Mouse (Mus musculus): ENCODE results near the gene Hspa5. TPM values are rescaled to one million over a fixed set of nuclear protein-coding genes. Genes with fewer than 3 reads are reported as not detected.

The Hspa5 gene
- total and polyA plus RNA-seq, 3 experiments = 59.2 to 367 (median 127) TPM

DNA sequence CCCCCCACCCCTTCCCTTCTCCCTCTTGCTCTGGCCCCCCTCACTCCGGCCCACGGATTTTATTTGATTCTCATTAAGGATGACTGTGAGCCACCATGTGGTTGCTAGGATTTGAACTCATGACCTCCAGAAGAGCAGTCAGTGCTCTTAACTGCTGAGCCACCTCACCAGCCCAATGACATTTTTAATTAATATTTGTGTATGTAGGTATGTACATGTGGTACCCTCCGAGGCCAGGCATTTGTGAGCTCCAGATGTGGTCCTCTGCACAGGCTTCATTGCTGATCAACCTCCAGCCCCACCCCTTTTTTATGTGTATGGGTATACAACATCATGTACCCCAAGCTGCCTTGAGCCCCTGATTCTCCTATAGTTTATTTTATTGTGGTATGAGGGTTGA lies 32.0 kb downstream of the Hspa5 start:
- no peaks in the 10 kb centered on the region for H3K27me3 ChIP-seq (ENCODE audit: insufficient read depth, low read length)
- DNase-seq (ENCODE audit: low spot score) = no peak
- H3K4me1 ChIP-seq (ENCODE audit: insufficient read depth, low read depth, low read length) = peaks cover 63% of the 10 kb centered on the region
- peak overlapping the region; percentile 79 for H3K4me3 ChIP-seq (ENCODE audit: low read depth, low read length)
- H3K36me3 ChIP-seq (replicated peaks) = peaks cover 42% of the 10 kb centered on the region
- no peaks in the 10 kb centered on the region for H3K9me3 ChIP-seq (replicated peaks)
- TF ChIP-seq TAL1 (conservative IDR thresholded peaks at IDR 0.05; ENCODE audit: low read depth, low read length) (no peak), GATA1 (IDR thresholded peaks at IDR 0.05; ENCODE audit: borderline replicate concordance, low read length) (no peak), POLR2AphosphoS5 (IDR thresholded peaks at IDR 0.05; ENCODE audit: insufficient replicate concordance, low read depth, low read length) (no peak)
- ATAC-seq (ENCODE audit: extremely low read depth, insufficient number of reproducible peaks, low FRiP score, poor library complexity, severe bottlenecking) = no peak

- no peak for ATAC-seq (ENCODE audit: extremely low read depth, insufficient number of reproducible peaks, low FRiP score, poor library complexity, severe bottlenecking)
- Histone ChIP-seq H3K36me3 (replicated peaks) (peaks cover 45% of the 10 kb centered on the region), H3K4me1 (ENCODE audit: insufficient read depth, low read depth, low read length) (peaks cover 63% of the 10 kb centered on the region), H3K9me3 (replicated peaks) (no peaks in the 10 kb centered on the region), H3K4me3 (ENCODE audit: low read depth, low read length) (no peak overlapping the region; the same call in 1 of the 2 replicates), H3K27me3 (ENCODE audit: insufficient read depth, low read length) (no peaks in the 10 kb centered on the region)
- TF ChIP-seq TAL1 (conservative IDR thresholded peaks at IDR 0.05; ENCODE audit: low read depth, low read length) = no peak
- no peak for TF ChIP-seq GATA2 (IDR thresholded peaks at IDR 0.05; ENCODE audit: borderline replicate concordance, low read depth, low read length)
- TF ChIP-seq POLR2AphosphoS5 (IDR thresholded peaks at IDR 0.05; ENCODE audit: insufficient replicate concordance, low read depth, low read length) = no peak
- no peak for TF ChIP-seq GATA1 (IDR thresholded peaks at IDR 0.05; ENCODE audit: borderline replicate concordance, low read length)
- no peak for TF ChIP-seq CTCF (IDR thresholded peaks at IDR 0.05; ENCODE audit: low read depth, low read length)
- DNase-seq (ENCODE audit: low spot score) = no peak
Observed at GRCm38 (mm10) chr2:34804172-34804571, 32.4 kb downstream of the Hspa5 start.

- no peak for DNase-seq (ENCODE audit: low spot score)
- Histone ChIP-seq H3K36me3 (replicated peaks) (peaks cover 46% of the 10 kb centered on the region), H3K4me3 (ENCODE audit: low read depth, low read length) (no peak overlapping the region; the same call in 1 of the 2 replicates), H3K4me1 (ENCODE audit: insufficient read depth, low read depth, low read length) (peaks cover 70% of the 10 kb centered on the region), H3K9me3 (replicated peaks) (no peaks in the 10 kb centered on the region), H3K27me3 (ENCODE audit: insufficient read depth, low read length) (no peaks in the 10 kb centered on the region)
- ATAC-seq (ENCODE audit: extremely low read depth, insufficient number of reproducible peaks, low FRiP score, poor library complexity, severe bottlenecking) = no peak
- TF ChIP-seq TAL1 (conservative IDR thresholded peaks at IDR 0.05; ENCODE audit: low read depth, low read length) = peak; percentile 50; the same call in 1 of the 2 replicates
- TF ChIP-seq CTCF (IDR thresholded peaks at IDR 0.05; ENCODE audit: low read depth, low read length) = no peak
Observed at GRCm38 (mm10) chr2:34804815-34805214, 33.0 kb downstream of the Hspa5 start.

DNA sequence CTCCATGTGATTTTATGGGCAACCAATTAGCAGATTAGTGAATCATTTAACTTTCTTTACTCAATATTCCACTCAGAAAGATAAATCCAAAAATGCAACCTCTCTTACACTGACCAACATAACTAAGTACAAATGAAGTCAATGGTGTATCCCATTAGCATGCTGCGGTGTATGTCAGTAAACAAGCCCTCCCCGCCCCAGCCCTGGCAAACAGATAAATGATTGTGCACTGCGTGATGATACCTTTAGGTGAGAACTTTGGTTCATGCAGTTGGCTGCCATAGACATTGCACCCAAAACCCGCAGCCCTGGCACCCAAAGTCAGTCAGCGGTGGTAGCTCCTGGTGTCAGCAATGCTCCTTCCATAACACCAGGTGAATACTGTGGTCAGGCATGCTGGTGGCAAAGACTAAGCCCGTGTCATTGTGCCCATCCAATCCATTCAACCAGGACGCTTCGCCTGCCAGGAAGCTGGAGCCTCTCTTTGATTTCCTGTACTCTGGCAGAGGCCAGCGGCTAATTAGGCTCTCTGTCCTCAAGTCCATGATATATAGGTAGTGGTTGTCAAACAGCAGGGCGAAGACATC lies 33.7 kb downstream of the Hspa5 start:
- Histone ChIP-seq H3K4me3 (ENCODE audit: low read depth, low read length) (peak overlapping the region; percentile 54; the same call in 1 of the 2 replicates), H3K9me3 (replicated peaks) (no peaks in the 10 kb centered on the region), H3K27me3 (ENCODE audit: insufficient read depth, low read length) (no peaks in the 10 kb centered on the region), H3K36me3 (replicated peaks) (peaks cover 51% of the 10 kb centered on the region), H3K4me1 (ENCODE audit: insufficient read depth, low read depth, low read length) (peaks cover 72% of the 10 kb centered on the region)
- ATAC-seq (ENCODE audit: extremely low read depth, insufficient number of reproducible peaks, low FRiP score, poor library complexity, severe bottlenecking) = no peak
- no peak for TF ChIP-seq POLR2AphosphoS5 (IDR thresholded peaks at IDR 0.05; ENCODE audit: insufficient replicate concordance, low read depth, low read length)
- DNase-seq (ENCODE audit: low spot score) = no peak

GRCm38 (mm10) chr2:34808057-34808456 lies 36.3 kb downstream of the Hspa5 start:
- Histone ChIP-seq H3K9me3 (replicated peaks) (no peaks in the 10 kb centered on the region), H3K4me1 (ENCODE audit: insufficient read depth, low read depth, low read length) (peaks cover 86% of the 10 kb centered on the region), H3K4me3 (ENCODE audit: low read depth, low read length) (no peak overlapping the region; the same call in 1 of the 2 replicates), H3K27me3 (ENCODE audit: insufficient read depth, low read length) (no peaks in the 10 kb centered on the region), H3K36me3 (replicated peaks) (peaks cover 75% of the 10 kb centered on the region)
- TF ChIP-seq GATA1 (IDR thresholded peaks at IDR 0.05; ENCODE audit: borderline replicate concordance, low read length) = no peak
- peak; percentile 23; the same call in 1 of the 2 replicates for TF ChIP-seq TAL1 (conservative IDR thresholded peaks at IDR 0.05; ENCODE audit: low read depth, low read length)
- DNase-seq (ENCODE audit: low spot score) = no peak
- no peak for ATAC-seq (ENCODE audit: extremely low read depth, insufficient number of reproducible peaks, low FRiP score, poor library complexity, severe bottlenecking)

DNA sequence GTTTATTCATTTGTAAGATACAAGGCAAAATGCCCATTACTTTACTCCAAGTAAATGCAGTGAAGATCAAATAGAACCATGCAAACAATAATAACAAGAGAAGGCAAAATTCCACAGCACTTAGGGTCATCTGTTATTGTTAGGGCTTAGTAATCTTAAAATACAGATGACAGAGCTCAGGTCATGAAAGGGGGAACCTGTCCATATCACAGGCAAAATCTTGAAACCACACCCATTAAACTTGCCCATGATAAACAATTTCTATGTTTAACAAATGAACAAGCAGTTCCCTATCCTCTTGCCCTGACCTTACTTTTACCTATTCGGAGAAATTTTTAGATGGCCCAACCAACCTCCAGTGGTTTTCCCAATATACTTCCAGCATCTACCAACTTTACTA lies 37.8 kb downstream of the Hspa5 start:
- DNase-seq (ENCODE audit: low spot score) = no peak
- Histone ChIP-seq H3K4me1 (ENCODE audit: insufficient read depth, low read depth, low read length) (peaks cover 78% of the 10 kb centered on the region), H3K27me3 (ENCODE audit: insufficient read depth, low read length) (no peaks in the 10 kb centered on the region), H3K36me3 (replicated peaks) (peaks cover 80% of the 10 kb centered on the region), H3K9me3 (replicated peaks) (no peaks in the 10 kb centered on the region), H3K4me3 (ENCODE audit: low read depth, low read length) (no peak overlapping the region; the same call in 1 of the 2 replicates)
- ATAC-seq (ENCODE audit: extremely low read depth, insufficient number of reproducible peaks, low FRiP score, poor library complexity, severe bottlenecking) = peak; percentile 43; the same call in 1 of the 2 replicates
- TF ChIP-seq GATA2 (IDR thresholded peaks at IDR 0.05; ENCODE audit: borderline replicate concordance, low read depth, low read length) = no peak
- peak; percentile 47; the same call in 1 of the 2 replicates for TF ChIP-seq TAL1 (conservative IDR thresholded peaks at IDR 0.05; ENCODE audit: low read depth, low read length)

- no peak for ATAC-seq (ENCODE audit: extremely low read depth, insufficient number of reproducible peaks, low FRiP score, poor library complexity, severe bottlenecking)
- Histone ChIP-seq H3K27me3 (ENCODE audit: insufficient read depth, low read length) (no peaks in the 10 kb centered on the region), H3K9me3 (replicated peaks) (no peaks in the 10 kb centered on the region), H3K36me3 (replicated peaks) (peaks cover 83% of the 10 kb centered on the region), H3K4me3 (ENCODE audit: low read depth, low read length) (no peak overlapping the region), H3K4me1 (ENCODE audit: insufficient read depth, low read depth, low read length) (peaks cover 70% of the 10 kb centered on the region)
- DNase-seq (ENCODE audit: low spot score) = no peak
- TF ChIP-seq CTCF (IDR thresholded peaks at IDR 0.05; ENCODE audit: low read depth, low read length) (no peak), GATA2 (IDR thresholded peaks at IDR 0.05; ENCODE audit: borderline replicate concordance, low read depth, low read length) (no peak), GATA1 (IDR thresholded peaks at IDR 0.05; ENCODE audit: borderline replicate concordance, low read length) (no peak), TAL1 (conservative IDR thresholded peaks at IDR 0.05; ENCODE audit: low read depth, low read length) (0 out of 2 replicates have a peak, but pooled peaks have one; percentile 20), POLR2AphosphoS5 (IDR thresholded peaks at IDR 0.05; ENCODE audit: insufficient replicate concordance, low read depth, low read length) (no peak)
Observed at GRCm38 (mm10) chr2:34810775-34811174, 39.0 kb downstream of the Hspa5 start.

Measured in G1E (cell line).